Mouse (Mus musculus) kidney, postnatal 36 days (tissue): ENCODE data around the gene Il23a.
A peak's percentile ranks its signal among the peaks of the same experiment; 100 is the strongest.
"Not testable (repeated sequence)": the region's sequence is repeated elsewhere in the genome, so short reads cannot be mapped to it uniquely, and the experiment has no call there.

Experiments
- DNase-seq, 2 experiments: peaks; one replicate each; pipeline ENCODE4 v3.0.0; 2021 to 2022; ENCODE audit warnings: mixed read lengths in 2 of 2

Gene Il23a

DNA sequence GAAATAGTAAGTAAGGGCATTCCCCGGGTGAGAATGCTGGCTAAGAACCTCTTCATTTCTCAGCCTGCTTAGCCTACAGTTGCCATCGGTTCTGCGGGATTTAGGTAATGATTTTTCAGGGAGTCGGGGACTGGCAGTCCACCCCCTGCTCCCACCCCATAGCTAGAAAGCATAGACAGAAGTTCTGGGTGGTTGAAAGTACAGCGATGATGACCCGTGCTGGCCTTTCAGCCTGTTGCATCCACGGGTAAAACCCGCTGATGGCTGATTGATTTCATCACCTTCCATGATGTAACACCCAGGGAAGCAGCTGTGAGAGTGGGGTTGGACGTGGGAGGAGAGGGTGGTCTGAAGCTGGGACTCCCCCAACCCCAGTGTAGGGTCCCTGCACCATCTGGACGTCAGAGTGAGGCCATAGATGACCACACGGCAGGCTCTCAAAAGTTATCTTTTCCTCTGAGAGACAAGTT, at the start of gene Il23a:
Gene Il23a (minus strand): TSS at position 51 of the 470 bp plus-strand sequence.
- no peak for DNase-seq

GRCm38 (mm10) chr10:128347541-128347940, 49.0 kb upstream of the Il23a start:
- no peak for DNase-seq

- peak; percentile 86 to 87 for DNase-seq
These were observed 46.2 kb upstream of the Il23a start for GRCm38 (mm10) chr10:128344568-128345275.

- DNase-seq = no peak
These were observed 44.9 kb upstream of the Il23a start for GRCm38 (mm10) chr10:128343436-128343835.

- no peak for DNase-seq
These were observed 41.7 kb upstream of the Il23a start for GRCm38 (mm10) chr10:128340257-128340656.

DNA sequence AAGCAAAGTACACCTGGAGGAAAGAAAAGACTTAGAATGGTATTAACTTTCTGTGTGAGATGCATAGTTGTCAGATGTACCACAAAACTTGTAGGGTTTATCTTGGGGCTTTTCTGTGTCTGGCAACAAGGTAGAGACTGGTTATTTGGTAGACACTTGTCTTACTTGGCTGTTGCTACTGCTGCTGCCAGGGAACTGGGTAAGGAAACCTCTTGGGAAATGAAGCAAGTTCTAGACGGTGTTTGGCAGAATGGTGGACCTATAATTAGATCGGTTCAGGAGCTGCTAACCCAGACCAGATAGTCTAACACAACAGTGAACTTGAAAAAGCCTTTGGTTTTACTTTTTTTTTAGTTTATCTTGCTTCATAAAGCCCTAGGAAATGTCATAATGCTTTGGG, 40.4 kb upstream of the Il23a start:
- DNase-seq = no peak

- peak in 1 of 2 experiments; percentile 24 for DNase-seq
These were observed 39.9 kb upstream of the Il23a start for GRCm38 (mm10) chr10:128338415-128338814.

- peak; percentile 98 to 99 for DNase-seq
These were observed 39.0 kb upstream of the Il23a start, which contains the start of gene Cs for GRCm38 (mm10) chr10:128337306-128338181. TSS of gene Cs (plus strand) at chr10:128337734.

GRCm38 (mm10) chr10:128336597-128336996, 38.0 kb upstream of the Il23a start:
- no peak for DNase-seq

- DNase-seq = peak in 1 of 2 experiments; percentile 34
These were observed 37.6 kb upstream of the Il23a start for GRCm38 (mm10) chr10:128336195-128336594.

DNA sequence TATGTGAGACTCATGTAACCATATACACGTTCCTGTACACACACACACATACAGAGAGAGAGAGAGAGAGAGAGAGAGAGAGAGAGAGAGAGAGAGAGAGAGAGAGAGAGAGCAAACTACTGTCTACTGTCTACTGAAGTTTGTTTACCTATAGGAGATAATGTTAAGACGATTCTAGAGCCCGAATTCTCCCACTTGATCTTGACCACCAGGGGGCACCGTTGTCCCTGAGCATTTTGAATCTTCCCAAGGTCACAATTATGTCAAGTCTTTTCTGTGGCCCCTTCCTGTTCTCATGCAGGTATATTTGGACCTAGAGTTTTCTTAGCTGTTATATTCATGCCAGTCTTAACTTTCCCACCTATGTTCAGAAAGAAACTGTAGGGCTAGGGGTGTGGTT, 37.0 kb upstream of the Il23a start:
- peak; percentile 83 to 92 for DNase-seq

- not testable (repeated sequence) for DNase-seq
These were observed 34.1 kb upstream of the Il23a start for GRCm38 (mm10) chr10:128332358-128333249.

- no peak for DNase-seq
These were observed 29.1 kb upstream of the Il23a start for GRCm38 (mm10) chr10:128327610-128328009.

DNA sequence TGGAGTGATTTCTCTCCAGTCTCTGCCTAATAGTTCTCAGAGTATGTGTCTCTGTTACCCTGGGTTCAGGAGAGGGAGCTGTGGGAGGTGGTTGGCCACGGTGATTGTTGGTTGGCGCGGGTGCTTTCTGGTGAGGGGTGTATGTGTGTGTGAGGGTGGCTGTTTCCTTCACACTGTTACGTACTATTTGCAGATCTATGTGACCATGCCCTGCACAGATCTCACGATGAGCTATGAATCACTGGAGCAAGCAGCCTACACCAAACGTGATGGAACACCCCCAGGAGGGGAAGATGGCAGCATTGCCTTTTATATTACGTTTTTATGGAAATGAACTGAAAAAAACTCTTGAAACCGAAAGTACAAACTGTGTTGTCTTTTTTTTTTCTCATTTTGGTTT, 28.3 kb upstream of the Il23a start:
- DNase-seq = no peak

GRCm38 (mm10) chr10:128323516-128323915, 25.0 kb upstream of the Il23a start:
- DNase-seq = no peak

DNA sequence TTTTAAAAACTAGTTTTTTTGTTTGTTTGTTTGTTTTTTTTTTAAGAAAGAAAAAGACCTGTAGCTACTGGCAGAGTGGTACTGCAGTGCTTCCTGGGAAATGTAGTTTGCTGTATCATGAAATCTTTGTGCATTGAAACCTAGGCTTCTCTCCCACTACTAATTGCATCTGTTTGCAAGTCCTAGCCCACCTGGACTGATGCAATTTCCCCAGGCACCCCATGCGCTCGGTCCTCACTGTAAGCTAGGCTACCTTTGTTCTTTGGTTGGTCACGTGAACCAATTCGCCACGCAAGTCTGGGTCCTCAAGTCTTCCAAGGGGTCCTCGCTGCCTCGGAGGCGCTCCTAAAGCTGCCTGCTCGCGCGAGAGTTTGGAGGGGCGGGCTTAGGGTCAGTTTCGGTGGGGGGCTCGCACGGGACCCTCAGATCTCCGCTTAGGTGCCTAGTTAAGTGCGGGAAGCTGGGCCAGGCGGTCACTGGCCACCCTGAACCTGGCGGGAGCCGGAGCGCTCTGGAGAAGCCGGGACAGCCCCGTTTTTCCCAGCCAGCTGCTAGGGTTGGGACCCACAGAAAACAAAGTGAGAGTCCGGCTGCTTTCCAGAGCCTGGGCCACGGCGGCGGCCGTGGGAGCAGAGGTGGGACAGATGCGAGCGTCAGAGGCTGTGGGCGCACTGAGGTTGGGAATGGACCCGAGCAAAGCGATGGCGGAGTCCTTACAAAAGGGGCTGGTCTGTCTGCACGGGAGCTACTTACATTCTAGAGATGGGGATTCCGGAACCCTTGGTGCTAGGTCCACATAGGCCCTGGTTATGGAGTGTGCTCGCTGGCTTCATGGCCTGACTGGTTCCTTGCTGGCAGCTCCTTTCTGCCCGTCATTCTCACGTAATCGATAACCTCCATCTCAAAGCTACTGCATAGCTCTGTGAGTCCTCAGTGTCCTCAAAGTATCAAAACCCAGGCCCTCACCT, 23.9 kb upstream of the Il23a start, which contains the start of gene Cnpy2:
Gene Cnpy2 (plus strand): TSS at position 319 of the 968 bp plus-strand sequence.
- DNase-seq = peak; percentile 87 to 89

DNA sequence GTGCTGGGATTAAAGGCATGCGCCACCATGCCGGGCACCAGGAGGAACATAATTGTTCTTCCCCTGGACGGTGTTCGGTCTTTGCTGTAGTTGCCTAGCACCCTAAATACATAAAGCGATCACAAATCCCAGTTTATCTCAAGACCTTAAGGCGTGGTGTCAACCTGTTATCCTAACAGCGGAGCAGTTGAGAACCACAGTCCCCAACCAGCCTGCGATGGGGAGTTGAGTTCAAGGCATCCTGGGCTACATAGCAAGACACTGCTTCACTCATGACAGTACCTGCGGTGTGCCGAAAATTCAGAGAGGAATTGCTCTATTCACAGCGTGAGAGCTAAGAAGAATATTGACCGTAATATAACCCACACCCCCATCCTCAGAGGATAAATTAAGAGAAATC, 23.1 kb upstream of the Il23a start:
- no peak for DNase-seq

DNA sequence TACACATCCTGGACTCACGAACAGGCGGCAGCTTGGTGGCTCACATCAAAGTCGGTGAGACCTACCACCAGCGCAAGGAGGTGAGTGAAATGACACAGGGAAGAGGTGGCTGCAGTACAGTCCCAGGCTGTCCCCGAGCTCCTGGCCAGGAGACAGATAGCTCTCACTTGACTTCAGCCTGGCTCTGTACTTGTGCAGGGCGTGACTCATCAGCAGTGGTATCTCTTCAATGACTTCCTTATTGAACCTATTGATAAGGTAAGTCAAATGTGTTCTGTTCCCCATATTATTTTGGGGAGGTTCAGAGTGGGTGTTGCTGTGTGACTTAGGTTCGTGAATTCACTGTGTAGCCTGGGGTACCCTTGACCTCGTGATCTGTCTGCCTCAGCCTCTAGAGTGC, 17.0 kb upstream of the Il23a start:
- DNase-seq = no peak

GRCm38 (mm10) chr10:128310902-128311301, 12.3 kb upstream of the Il23a start:
- DNase-seq = no peak

- peak; percentile 52 to 64 for DNase-seq
These were observed 11.6 kb upstream of the Il23a start for GRCm38 (mm10) chr10:128310177-128310576.

- DNase-seq = no peak
These were observed 11.1 kb upstream of the Il23a start for GRCm38 (mm10) chr10:128309654-128310053.
